8 mouse cellular contexts compared by ENCODE assay signal in genomic region chr6:145211376-145212305, GRCm38 (mm10). TPM values are rescaled to one million over a fixed set of nuclear protein-coding genes. Genes with fewer than 3 reads are reported as not detected.
A peak's percentile ranks its signal among the peaks of the same experiment; 100 is the strongest.
DNase-seq lines count a peak whose midpoint lies in the region; ATAC-seq and TF ChIP-seq lines count a peak whose summit lies in the region.

No protein-coding gene starts in this region.

- H3K9me3 ChIP-seq in MEL (replicated peaks; ENCODE audit: insufficient read depth, low read length) = no peaks in the 10 kb centered on the region
- no peaks in the 10 kb centered on the region for H3K9me3 ChIP-seq in embryonic facial prominence, embryonic 12.5 days
- no peaks in the 10 kb centered on the region for H3K9me3 ChIP-seq in intestine, embryonic 15.5 days

- ATAC-seq in embryonic facial prominence, embryonic 12.5 days (ENCODE audit: insufficient number of reproducible peaks, insufficient read depth, low FRiP score, low TSS enrichment) = peak; percentile 43
- ATAC-seq in intestine, embryonic 15.5 days = peak; percentile 58

- H3K4me3 ChIP-seq in MEL (ENCODE audit: control insufficient read depth in 1 of 2, insufficient read depth in 1 of 2, low read depth in 2 of 2, low read length in 2 of 2) = peak overlapping the region; percentile 77 to 78
- H3K4me3 ChIP-seq in embryonic facial prominence, embryonic 12.5 days = peak overlapping the region; percentile 74
- H3K4me3 ChIP-seq in intestine, embryonic 15.5 days (replicated peaks) = peak overlapping the region; percentile 65

- peak overlapping the region; percentile 64 for H3K4me2 ChIP-seq in embryonic facial prominence, embryonic 12.5 days (replicated peaks)
- peak overlapping the region; percentile 61 for H3K4me2 ChIP-seq in intestine, embryonic 15.5 days (replicated peaks)

- H3K4me1 ChIP-seq in MEL (ENCODE audit: control insufficient read depth in 1 of 2, insufficient read depth in 2 of 2, low read length in 2 of 2) = peaks cover 0 to 3% of the 10 kb centered on the region in 2 experiments; a peak in 3 of 4 replicates
- H3K4me1 ChIP-seq in embryonic facial prominence, embryonic 12.5 days = peaks cover 10% of the 10 kb centered on the region; the same call in 1 of the 2 replicates
- no peaks in the 10 kb centered on the region for H3K4me1 ChIP-seq in intestine, embryonic 15.5 days (replicated peaks)

- WGBS in embryonic facial prominence, embryonic 12.5 days = 4% methylated on average over 21 of the region's 21 CpGs
- 3% methylated on average over 21 of the region's 21 CpGs for WGBS in intestine, embryonic 15.5 days

- no peak for TF ChIP-seq CTCF in MEL (IDR thresholded peaks at IDR 0.05 in 2 of 3, conservative IDR thresholded peaks at IDR 0.05 in 1 of 3; ENCODE audit: control insufficient read depth in 1 of 3, insufficient read depth in 1 of 3, low read depth in 2 of 3, low read length in 3 of 3, poor library complexity in 1 of 3, severe bottlenecking in 1 of 3)

- DNase-seq in kidney, adult 9 months = peak; percentile 52
- DNase-seq in kidney, adult 11 months = no peak
- DNase-seq in MEL (ENCODE audit: low read depth, low spot score) = peak; percentile 70
- DNase-seq in naive thymus-derived CD4-positive, alpha-beta T cell, adult 2 months (ENCODE audit: low read depth) = peak; percentile 68
- no peak for DNase-seq in cerebellum, postnatal 36 days
- DNase-seq in cerebellum, postnatal 14 days = no peak

- peak overlapping the region; percentile 80 for H3K27ac ChIP-seq in MEL (ENCODE audit: control insufficient read depth, low read depth, low read length)
- H3K27ac ChIP-seq in embryonic facial prominence, embryonic 12.5 days = peak overlapping the region; percentile 94
- peak overlapping the region; percentile 97 for H3K27ac ChIP-seq in intestine, embryonic 15.5 days

- no peak; a peak in 1 of 4 replicates for TF ChIP-seq EP300 in MEL (IDR thresholded peaks at IDR 0.05; ENCODE audit: low read depth in 1 of 2, low read length in 2 of 2)

- peaks cover 5% of the 10 kb centered on the region for H3K79me2 ChIP-seq in MEL (ENCODE audit: control insufficient read depth, insufficient read depth, low read length, poor library complexity)

- no peak for TF ChIP-seq RAD21 in MEL (IDR thresholded peaks at IDR 0.05; ENCODE audit: low read depth, low read length)

- H3K36me3 ChIP-seq in MEL (ENCODE audit: control insufficient read depth in 1 of 2, insufficient read depth in 2 of 2, low read length in 2 of 2) = peaks cover 0 to 8% of the 10 kb centered on the region in 2 experiments
- H3K36me3 ChIP-seq in embryonic facial prominence, embryonic 12.5 days = 0 out of 2 replicates have a peak, but pooled peaks cover 4% of the 10 kb centered on the region
- H3K36me3 ChIP-seq in intestine, embryonic 15.5 days = no peaks in the 10 kb centered on the region

- TF ChIP-seq POLR2A in MEL (IDR thresholded peaks at IDR 0.05; ENCODE audit: control insufficient read depth in 1 of 2, insufficient read depth in 1 of 2, low read depth in 1 of 2, low read length in 2 of 2, poor library complexity in 1 of 2) = no peak

- H3K27me3 ChIP-seq in MEL (ENCODE audit: control insufficient read depth in 1 of 2, insufficient read depth in 2 of 2, low read length in 2 of 2) = no peaks in the 10 kb centered on the region
- H3K27me3 ChIP-seq in embryonic facial prominence, embryonic 12.5 days = no peaks in the 10 kb centered on the region
- no peaks in the 10 kb centered on the region for H3K27me3 ChIP-seq in intestine, embryonic 15.5 days (replicated peaks)

- H3K9ac ChIP-seq in MEL (ENCODE audit: control insufficient read depth, low read depth, low read length, poor library complexity, severe bottlenecking) = peak overlapping the region; percentile 83
- H3K9ac ChIP-seq in embryonic facial prominence, embryonic 12.5 days = peak overlapping the region; percentile 82
- peak overlapping the region; percentile 79 for H3K9ac ChIP-seq in intestine, embryonic 15.5 days

TF ChIP-seq in MEL, 35 proteins besides CTCF, POLR2A, EP300 and RAD21:
- 0 out of 2 replicates have a peak, but pooled peaks have one; percentile 37 for TF ChIP-seq SIN3A (IDR thresholded peaks at IDR 0.05; ENCODE audit: low read length)
- no peak for TF ChIP-seq NRF1 (IDR thresholded peaks at IDR 0.05; ENCODE audit: insufficient read depth, low read depth, low read length, poor library complexity, severe bottlenecking)
- TF ChIP-seq GATA1 (IDR thresholded peaks at IDR 0.05; ENCODE audit: low read depth, low read length) = no peak
- TF ChIP-seq MYB (IDR thresholded peaks at IDR 0.05; ENCODE audit: low read depth, low read length) = no peak
- TF ChIP-seq ETS1 (IDR thresholded peaks at IDR 0.05; ENCODE audit: low read depth, low read length) = no peak
- no peak for TF ChIP-seq MAFK (IDR thresholded peaks at IDR 0.05; ENCODE audit: borderline replicate concordance, low read depth, low read length)
- no peak for TF ChIP-seq TBP (IDR thresholded peaks at IDR 0.05; ENCODE audit: low read depth, low read length)

RNA-seq across cellular contexts. Expression of gene Etfrf1, which starts 0.7 kb away (rescaled TPM):
- total RNA-seq in MEL (2012; rRNA removed) = 9.5 and 11.0 TPM in 2 replicates
- 10 to 100 TPM in 1 of 2 experiments, not detected in 1; 13.1 TPM for polyA plus RNA-seq in MEL (2012; ENCODE audit: insufficient read depth in 1 of 2, insufficient read length in 2 of 2, low read depth in 1 of 2, low replicate concordance in 2 of 2, missing spikeins in 1 of 2)
- 37.5 and 38.1 TPM in 2 replicates for polyA plus RNA-seq in embryonic facial prominence, embryonic 12.5 days (2016; fragmentation: Nextera tagmentation; extraction: Ambion mirVana)
- polyA plus RNA-seq in intestine, embryonic 15.5 days (2015; fragmentation: Nextera tagmentation; extraction: Ambion mirVana) = 42.8 and 43.1 TPM in 2 replicates

RNA-seq across cellular contexts. Expression of gene Casc1, which starts 0.8 kb away (rescaled TPM):
- 0.15 and 0.20 TPM in 2 replicates for total RNA-seq in MEL (2012; rRNA removed)
- under 1 TPM in 1 of 2 experiments, not detected in 1; 0.22 TPM for polyA plus RNA-seq in MEL (2012; ENCODE audit: insufficient read depth in 1 of 2, insufficient read length in 2 of 2, low read depth in 1 of 2, low replicate concordance in 2 of 2, missing spikeins in 1 of 2)
- polyA plus RNA-seq in embryonic facial prominence, embryonic 12.5 days (2016; fragmentation: Nextera tagmentation; extraction: Ambion mirVana) = 0.27 and 0.35 TPM in 2 replicates
- polyA plus RNA-seq in intestine, embryonic 15.5 days (2015; fragmentation: Nextera tagmentation; extraction: Ambion mirVana) = 0.14 and 0.20 TPM in 2 replicates

RNA-seq across cellular contexts. Expression of gene Kras, which starts 38.4 kb away (rescaled TPM):
- 15.6 and 15.9 TPM in 2 replicates for total RNA-seq in MEL (2012; rRNA removed)
- polyA plus RNA-seq in MEL (2012; ENCODE audit: insufficient read depth in 1 of 2, insufficient read length in 2 of 2, low read depth in 1 of 2, low replicate concordance in 2 of 2, missing spikeins in 1 of 2) = 10 to 100 TPM in 1 of 2 experiments, not detected in 1; 44.3 TPM
- polyA plus RNA-seq in embryonic facial prominence, embryonic 12.5 days (2016; fragmentation: Nextera tagmentation; extraction: Ambion mirVana) = 81.4 and 86.3 TPM in 2 replicates
- polyA plus RNA-seq in intestine, embryonic 15.5 days (2015; fragmentation: Nextera tagmentation; extraction: Ambion mirVana) = 67.6 and 68.6 TPM in 2 replicates

Comparison
In these comparisons a context has a peak if more than half of its experiments do, and no peak if none do; other contexts are left out.
1. DNase-seq: peak in kidney, adult 9 months (single experiment), MEL (single experiment) and naive thymus-derived CD4-positive, alpha-beta T cell, adult 2 months (single experiment); none in kidney, adult 11 months (single experiment), cerebellum, postnatal 36 days (0 of 2) and cerebellum, postnatal 14 days (0 of 2).
2. Peak in every context shown above with its lines, with median percentiles within 50 percentile points of each other: H3K27ac ChIP-seq, H3K4me3 ChIP-seq and H3K9ac ChIP-seq.